Mouse (Mus musculus) ES-E14 (cell line): Measurements from ENCODE around the gene Sh3pxd2a.

Experiments used
- CHD2 ChIP-seq: IDR thresholded peaks from 2 replicates; pipeline ENCODE4 v1.6.1; 2014; ENCODE audit warnings: mild to moderate bottlenecking, low read depth, low read length, inconsistent platforms
- HCFC1 ChIP-seq: IDR thresholded peaks from 2 replicates; pipeline ENCODE4 v1.6.1; 2012; ENCODE audit warnings: low read length, inconsistent platforms, borderline replicate concordance; ENCODE audit not compliant: insufficient read depth

GRCm38 (mm10) chr19:47503625-47504024 lies 39.4 kb upstream of the Sh3pxd2a start:
- TF ChIP-seq HCFC1 (no peak), CHD2 (no peak)
